Mouse (Mus musculus) neural tube, embryonic 14.5 days (tissue): ENCODE data around the gene Mutyh. TPM values are rescaled to one million over a fixed set of nuclear protein-coding genes. Genes with fewer than 3 reads are reported as not detected.
A peak's percentile ranks its signal among the peaks of the same experiment; 100 is the strongest.

Source experiments
- ATAC-seq: fragments of 200-750 bp; cut with Nextera tagmentation; 2 replicates; pipeline ENCODE4 v1.8.0; 2017; ENCODE audit warnings: low read depth, mild to moderate bottlenecking, moderate TSS enrichment, moderate library complexity
- H3K27ac ChIP-seq: fragments of 300-500 bp; sonication (generic); 2 replicates; pipeline ENCODE4 v1.5.1; 2014; ENCODE audit warnings: low read depth, mild to moderate bottlenecking, control low read depth, low read length, moderate library complexity, mixed read lengths
- H3K27me3 ChIP-seq: fragments of 300-500 bp; sonication (generic); 2 replicates; pipeline ENCODE4 v1.6.1; 2014; ENCODE audit warnings: low read length; ENCODE audit not compliant: control insufficient read depth, insufficient read depth
- H3K36me3 ChIP-seq: fragments of 300-500 bp; sonication (generic); 2 replicates; pipeline ENCODE4 v1.6.1; 2014; ENCODE audit warnings: low read length, mixed read lengths; ENCODE audit not compliant: control insufficient read depth, insufficient read depth
- H3K4me1 ChIP-seq: fragments of 300-500 bp; sonication (generic); 2 replicates; pipeline ENCODE4 v1.6.1; 2014; ENCODE audit warnings: low read length; ENCODE audit not compliant: control insufficient read depth, insufficient read depth
- H3K4me2 ChIP-seq: fragments of 300-500 bp; sonication (generic); 2 replicates; pipeline ENCODE4 v1.6.1; 2014; ENCODE audit warnings: mild to moderate bottlenecking, low read depth, low read length, control low read depth
- H3K4me3 ChIP-seq: fragments of 300-500 bp; sonication (generic); 2 replicates; pipeline ENCODE4 v1.5.1; 2014; ENCODE audit warnings: low read depth, low read length, control low read depth, mixed read lengths
- H3K9ac ChIP-seq: fragments of 300-500 bp; sonication (generic); replicated peaks from 2 replicates; pipeline ENCODE4 v1.6.1; 2014; ENCODE audit warnings: low read depth, mild to moderate bottlenecking, control low read depth, low read length, mixed read lengths
- H3K9me3 ChIP-seq: fragments of 300-500 bp; sonication (generic); 2 replicates; pipeline ENCODE4 v1.6.1; 2016; ENCODE audit warnings: low read length; ENCODE audit not compliant: control insufficient read depth
- WGBS: fragments of 180-500 bp; shearing (Covaris S2); extraction: QIAGEN DNeasy Blood & Tissue Kit; methylation state at CpG from one replicate; pipeline ENCODE4 v1.1.7; 2014; 5-methylcytosine and 5-hydroxymethylcytosine counted together
- polyA plus RNA-seq: library from polyadenylated mRNA; unstranded; fragments of >200 nt; fragmentation: Nextera tagmentation; extraction: Ambion mirVana; gene quantifications from 2 replicates; pipeline ENCODE4 v1.2.1, GENCODE M21; 2014

Mutyh gene
- polyA plus RNA-seq, 1 experiment from 2014 or later = 4.8 TPM

GRCm38 (mm10) chr4:116815276-116815675 is 7.8 kb downstream of the Mutyh start:
- 72% methylated on average over 5 of the region's 5 CpGs for WGBS

DNA sequence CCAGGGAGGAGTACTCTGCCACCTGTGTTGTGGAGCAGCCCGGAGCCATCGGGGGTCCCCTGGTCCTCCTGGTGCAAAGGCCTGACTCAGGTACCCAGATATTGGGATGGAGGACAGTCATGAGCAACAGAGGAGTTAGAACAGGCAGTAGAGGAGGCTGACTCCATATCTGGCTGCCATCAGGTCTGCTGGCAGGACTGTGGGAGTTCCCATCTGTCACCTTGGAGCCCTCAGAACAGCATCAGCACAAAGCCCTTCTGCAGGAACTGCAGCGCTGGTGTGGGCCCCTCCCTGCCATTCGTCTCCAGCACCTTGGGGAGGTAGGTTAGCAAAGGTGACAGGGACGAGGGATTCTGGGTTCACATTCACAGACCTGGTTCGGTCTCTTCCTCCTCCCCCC is 10.0 kb downstream of the Mutyh start:
- no peak overlapping the region for H3K27ac ChIP-seq
- H3K27me3 ChIP-seq = no peaks in the 10 kb centered on the region; the same call in 1 of the 2 replicates
- H3K4me2 ChIP-seq = no peak overlapping the region
- 0 out of 2 replicates have a peak, but pooled peaks cover 7% of the 10 kb centered on the region for H3K4me1 ChIP-seq
- H3K36me3 ChIP-seq = no peaks in the 10 kb centered on the region
- WGBS = 90% methylated on average over 6 of the region's 6 CpGs
- H3K9ac ChIP-seq = no peak overlapping the region
- no peaks in the 10 kb centered on the region for H3K9me3 ChIP-seq
- H3K4me3 ChIP-seq = no peak overlapping the region
- no peak for ATAC-seq

More at GRCm38 (mm10) chr4:116815276-116815675, 7.8 kb downstream of the Mutyh start:
- Histone ChIP-seq H3K27me3 (no peaks in the 10 kb centered on the region; the same call in 1 of the 2 replicates), H3K36me3 (no peaks in the 10 kb centered on the region), H3K9me3 (no peaks in the 10 kb centered on the region), H3K4me1 (no peaks in the 10 kb centered on the region), H3K27ac (no peak overlapping the region), H3K9ac (no peak overlapping the region), H3K4me3 (no peak overlapping the region), H3K4me2 (no peak overlapping the region)
- no peak for ATAC-seq

GRCm38 (mm10) chr4:116819968-116820901 is 12.7 kb downstream of the Mutyh start:
- Histone ChIP-seq H3K9me3 (no peaks in the 10 kb centered on the region), H3K27me3 (no peaks in the 10 kb centered on the region; the same call in 1 of the 2 replicates), H3K27ac (no peak overlapping the region), H3K9ac (peak overlapping the region; percentile 51), H3K4me3 (peak overlapping the region; percentile 37), H3K4me2 (peak overlapping the region; percentile 88), H3K36me3 (no peaks in the 10 kb centered on the region), H3K4me1 (peaks cover 14% of the 10 kb centered on the region; the same call in 1 of the 2 replicates)
- ATAC-seq = peak; percentile 6; the same call in 1 of the 2 replicates
- WGBS = 22% methylated on average over 32 of the region's 32 CpGs

GRCm38 (mm10) chr4:116820902-116821693 is 13.6 kb downstream of the Mutyh start:
- H3K9me3 ChIP-seq = no peaks in the 10 kb centered on the region
- no peak overlapping the region for H3K27ac ChIP-seq
- no peaks in the 10 kb centered on the region; the same call in 1 of the 2 replicates for H3K27me3 ChIP-seq
- under 1% methylated on average over 51 of the region's 51 CpGs for WGBS
- H3K4me2 ChIP-seq = peak overlapping the region; percentile 88
- no peaks in the 10 kb centered on the region for H3K36me3 ChIP-seq
- peak overlapping the region; percentile 51 for H3K9ac ChIP-seq
- ATAC-seq = peak; percentile 73
- peak overlapping the region; percentile 37 for H3K4me3 ChIP-seq
- H3K4me1 ChIP-seq = peaks cover 16% of the 10 kb centered on the region; the same call in 1 of the 2 replicates

- peaks cover 16% of the 10 kb centered on the region; the same call in 1 of the 2 replicates for H3K4me1 ChIP-seq
- no peak for ATAC-seq
- H3K27me3 ChIP-seq = no peaks in the 10 kb centered on the region; the same call in 1 of the 2 replicates
- peak within 1 kb of the TSS; percentile 37 for H3K4me3 ChIP-seq
- H3K27ac ChIP-seq = no peak within 1 kb of the TSS
- H3K9ac ChIP-seq = peak within 1 kb of the TSS; percentile 51
- 12% methylated on average over 9 of the region's 9 CpGs for WGBS
- no peaks in the 10 kb centered on the region for H3K9me3 ChIP-seq
- H3K4me2 ChIP-seq = peak within 1 kb of the TSS; percentile 88
- H3K36me3 ChIP-seq = no peaks in the 10 kb centered on the region
These were observed 14.1 kb downstream of the Mutyh start, which contains the start of gene Hpdl for GRCm38 (mm10) chr4:116821694-116822016. Hpdl (minus strand) TSS chr4:116821707.

DNA sequence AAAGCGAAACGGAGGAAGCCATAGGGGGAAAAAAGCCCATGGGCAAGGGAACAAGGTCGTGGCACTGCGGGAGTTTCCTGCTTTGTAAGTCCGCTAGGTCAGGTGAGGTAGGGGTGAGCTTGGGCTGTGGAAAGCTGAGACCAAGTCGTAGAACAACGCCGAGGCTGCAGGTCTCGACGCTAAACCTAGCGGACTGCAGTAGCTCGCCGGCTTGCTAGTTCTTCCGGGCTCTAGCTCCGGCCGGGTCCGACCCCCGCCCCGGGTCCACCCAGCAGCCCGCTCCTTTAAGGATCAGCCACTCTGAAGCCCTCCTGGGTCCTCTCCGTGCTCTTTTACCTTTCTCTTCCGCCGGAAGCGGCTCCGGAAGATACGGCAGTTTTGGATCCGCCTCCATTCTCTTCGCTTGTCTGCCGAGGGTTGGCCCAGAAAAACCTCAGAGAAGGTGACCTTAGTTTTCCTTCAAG is 17.1 kb downstream of the Mutyh start:
- Histone ChIP-seq H3K9ac (peak overlapping the region; percentile 68), H3K4me1 (peaks cover 16% of the 10 kb centered on the region; the same call in 1 of the 2 replicates), H3K9me3 (no peaks in the 10 kb centered on the region), H3K27ac (peak overlapping the region; percentile 69), H3K27me3 (no peaks in the 10 kb centered on the region; the same call in 1 of the 2 replicates), H3K4me3 (peak overlapping the region; percentile 51), H3K4me2 (peak overlapping the region; percentile 79), H3K36me3 (no peaks in the 10 kb centered on the region)
- WGBS = 2% methylated on average over 29 of the region's 29 CpGs
- peak; percentile 64 for ATAC-seq

DNA sequence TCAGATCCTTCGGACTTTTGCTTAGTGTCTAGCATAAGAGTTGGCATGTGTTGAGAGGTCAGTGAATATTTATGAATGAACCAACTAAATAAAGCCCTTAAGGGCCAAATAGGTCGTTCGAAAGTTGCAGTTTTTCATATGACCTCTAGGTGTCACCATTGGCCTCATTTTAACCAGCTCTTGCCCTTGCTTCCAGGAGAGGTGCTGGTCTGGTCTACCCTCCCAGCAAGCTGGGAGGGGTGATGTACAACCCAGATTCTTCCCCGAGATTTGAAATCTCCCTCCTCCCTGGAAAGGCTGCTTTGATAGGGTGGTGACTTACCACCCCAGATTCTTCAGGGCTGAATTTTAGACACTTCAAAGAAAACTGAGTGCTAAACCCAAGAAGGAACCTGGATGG is 20.3 kb downstream of the Mutyh start:
- H3K36me3 ChIP-seq = no peaks in the 10 kb centered on the region
- H3K4me1 ChIP-seq = peaks cover 10% of the 10 kb centered on the region; the same call in 1 of the 2 replicates
- no peaks in the 10 kb centered on the region for H3K9me3 ChIP-seq
- H3K9ac ChIP-seq = no peak overlapping the region
- no peaks in the 10 kb centered on the region for H3K27me3 ChIP-seq
- under 1% methylated on average over 4 of the region's 4 CpGs for WGBS
- no peak overlapping the region for H3K4me3 ChIP-seq
- ATAC-seq = 0 out of 2 replicates have a peak, but pooled peaks have one; percentile 36
- no peak overlapping the region for H3K4me2 ChIP-seq
- H3K27ac ChIP-seq = no peak overlapping the region

DNA sequence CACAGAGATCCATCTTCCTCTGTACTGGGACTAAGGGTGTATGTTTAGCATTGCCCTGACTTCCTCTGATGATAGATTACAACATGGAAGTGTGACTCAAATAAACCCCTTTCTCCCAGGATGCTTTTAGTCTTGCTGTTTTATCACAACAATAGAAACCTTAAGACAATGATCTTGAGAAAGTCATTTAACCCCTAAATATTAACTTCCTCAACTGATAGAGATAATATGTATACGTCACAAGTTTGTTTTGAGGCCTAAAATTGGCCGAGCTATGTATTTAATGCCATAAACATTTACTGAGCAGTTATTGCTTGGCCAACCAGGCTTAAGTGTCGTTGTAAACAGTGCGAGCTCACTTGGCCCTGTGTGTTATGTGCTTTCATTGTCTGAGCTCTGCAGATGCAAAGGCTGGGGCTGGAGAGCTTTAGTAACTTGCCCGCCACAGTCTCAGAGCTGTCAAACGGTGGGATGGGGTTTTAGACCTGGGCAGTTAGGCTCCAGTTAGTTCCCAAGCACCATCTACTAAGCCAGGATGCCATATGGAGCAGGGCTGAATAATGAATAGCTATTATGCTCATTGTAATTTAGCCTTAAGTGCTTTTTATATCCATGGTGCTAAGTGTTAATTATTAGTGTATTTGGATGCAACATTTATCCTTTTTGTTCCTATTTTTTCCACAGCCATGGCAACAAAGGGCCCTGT is 22.0 kb downstream of the Mutyh start:
- WGBS = 20% methylated on average over 6 of the region's 6 CpGs

More for the DNA sequence above, 22.0 kb downstream of the Mutyh start:
- H3K27ac ChIP-seq = peak overlapping the region; percentile 78
- ATAC-seq = peak; percentile 29; the same call in 1 of the 2 replicates
- no peak overlapping the region for H3K9ac ChIP-seq
- H3K36me3 ChIP-seq = no peaks in the 10 kb centered on the region
- H3K4me3 ChIP-seq = no peak overlapping the region
- peaks cover 5% of the 10 kb centered on the region; the same call in 1 of the 2 replicates for H3K4me1 ChIP-seq
- no peaks in the 10 kb centered on the region for H3K27me3 ChIP-seq
- H3K4me2 ChIP-seq = no peak overlapping the region
- H3K9me3 ChIP-seq = no peaks in the 10 kb centered on the region
